In genomic region chr9:121351388-121352078, GRCm38 (mm10) we compare ENCODE assay signal across 8 mouse cellular contexts. TPM values are rescaled to one million over a fixed set of nuclear protein-coding genes. Genes with fewer than 3 reads are reported as not detected.
DNase-seq lines count a peak whose midpoint lies in the region; ATAC-seq lines count a peak whose summit lies in the region.

No protein-coding gene starts in this region.

- no peak overlapping the region for H3K4me3 ChIP-seq in kidney, embryonic 14.5 days (ENCODE audit: low read length)
- H3K4me3 ChIP-seq in brown adipose tissue, adult 24 weeks (ENCODE audit: insufficient read depth, low read depth, low read length): no peak overlapping the region
- no peak overlapping the region for H3K4me3 ChIP-seq in forebrain, embryonic 14.5 days (ENCODE audit: low read depth, low read length)

- no peaks in the 10 kb centered on the region for H3K36me3 ChIP-seq in kidney, embryonic 14.5 days (ENCODE audit: control insufficient read depth, insufficient read depth, low read length)
- no peaks in the 10 kb centered on the region for H3K36me3 ChIP-seq in forebrain, embryonic 14.5 days (ENCODE audit: control insufficient read depth, insufficient read depth, low read length)

- ATAC-seq in kidney, embryonic 14.5 days (ENCODE audit: low FRiP score, low TSS enrichment): no peak
- ATAC-seq in forebrain, embryonic 14.5 days: no peak

- no peaks in the 10 kb centered on the region for H3K27me3 ChIP-seq in kidney, embryonic 14.5 days (ENCODE audit: control insufficient read depth, insufficient read depth, low read length)
- no peaks in the 10 kb centered on the region for H3K27me3 ChIP-seq in forebrain, embryonic 14.5 days (replicated peaks; ENCODE audit: control insufficient read depth, insufficient read depth, low read length)

- no peak overlapping the region for H3K9ac ChIP-seq in kidney, embryonic 14.5 days (ENCODE audit: low read depth, low read length)
- H3K9ac ChIP-seq in forebrain, embryonic 14.5 days (ENCODE audit: low read length): no peak overlapping the region

- H3K4me1 ChIP-seq in kidney, embryonic 14.5 days (ENCODE audit: control insufficient read depth, insufficient read depth, low read length): peaks cover 39% of the 10 kb centered on the region
- peaks cover 55% of the 10 kb centered on the region for H3K4me1 ChIP-seq in brown adipose tissue, adult 24 weeks (ENCODE audit: control insufficient read depth, insufficient read depth, insufficient read length, low read length)
- peaks cover 34% of the 10 kb centered on the region for H3K4me1 ChIP-seq in forebrain, embryonic 14.5 days (ENCODE audit: control insufficient read depth, insufficient read depth, low read length)

- DNase-seq in kidney, postnatal 10 days: no peak
- DNase-seq in forebrain, embryonic 14.5 days (ENCODE audit: low spot score): no peak
- peak; percentile 39 for DNase-seq in mesoderm, embryonic 11.5 days (ENCODE audit: low read depth, low spot score)
- DNase-seq in adipocyte (ENCODE audit: low spot score): no peak
- DNase-seq in spleen, adult 12 weeks (ENCODE audit: low spot score): no peak
- no peak for DNase-seq in frontal cortex, postnatal 25 days (ENCODE audit: low spot score in 2 of 2)

- WGBS in kidney, embryonic 14.5 days: 28% methylated on average over 9 of the region's 9 CpGs
- 56% methylated on average over 9 of the region's 9 CpGs for WGBS in forebrain, embryonic 14.5 days

- no peaks in the 10 kb centered on the region for H3K9me3 ChIP-seq in kidney, embryonic 14.5 days (ENCODE audit: control insufficient read depth, low read length)
- no peaks in the 10 kb centered on the region for H3K9me3 ChIP-seq in forebrain, embryonic 14.5 days (replicated peaks; ENCODE audit: control insufficient read depth, low read length)

- no peak overlapping the region for H3K4me2 ChIP-seq in kidney, embryonic 14.5 days (replicated peaks; ENCODE audit: low read depth, low read length)
- no peak overlapping the region for H3K4me2 ChIP-seq in forebrain, embryonic 14.5 days (ENCODE audit: low read length)

- peak overlapping the region; percentile 56; the same call in 1 of the 2 replicates for H3K27ac ChIP-seq in kidney, embryonic 14.5 days (ENCODE audit: low read depth, low read length)
- H3K27ac ChIP-seq in brown adipose tissue, adult 24 weeks (replicated peaks; ENCODE audit: low read depth, low read length): peak overlapping the region; percentile 87
- H3K27ac ChIP-seq in forebrain, embryonic 14.5 days (ENCODE audit: low read depth, low read length): peak overlapping the region; percentile 6; the same call in 1 of the 2 replicates

RNA-seq across cellular contexts. Expression of gene Trak1, which starts 54.2 kb away (rescaled TPM):
- 10.8 and 15.4 TPM in 2 replicates for polyA plus RNA-seq in kidney, embryonic 14.5 days (2014; fragmentation: Nextera tagmentation; extraction: Ambion mirVana)
- polyA plus RNA-seq in brown adipose tissue, adult 24 weeks (2012; ENCODE audit: insufficient read depth, insufficient read length, missing spikeins): 64.3 and 66.0 TPM in 2 replicates
- 40.3 and 58.5 TPM in 2 replicates for polyA plus RNA-seq in forebrain, embryonic 14.5 days (2014; fragmentation: Nextera tagmentation; extraction: Ambion mirVana)

Comparison
In these comparisons a context has a peak if more than half of its experiments do, and no peak if none do; other contexts are left out.
1. H3K27ac ChIP-seq: peak in every context shown above with its lines; median percentile 87 in brown adipose tissue, adult 24 weeks; 56 in kidney, embryonic 14.5 days; 6 in forebrain, embryonic 14.5 days.